Mouse (Mus musculus) C2C12 (cell line): Measurements from ENCODE around the gene Poglut1. TPM values are rescaled to one million over a fixed set of nuclear protein-coding genes. Genes with fewer than 3 reads are reported as not detected.

Experiments used
- H3K27me3 ChIP-seq: one replicate; pipeline ENCODE4 v1.6.1; 2011; ENCODE audit not compliant: control insufficient read depth, insufficient read depth, insufficient read length
- H3K36me3 ChIP-seq: one replicate; pipeline ENCODE4 v1.6.1; 2011; ENCODE audit not compliant: control insufficient read depth, insufficient read depth
- H3K4me3 ChIP-seq: one replicate; pipeline ENCODE4 v1.5.1; 2011; ENCODE audit warnings: mild to moderate bottlenecking, control low read depth; ENCODE audit not compliant: poor library complexity, insufficient read depth, severe bottlenecking
- H3K79me2 ChIP-seq: one replicate; pipeline ENCODE4 v1.6.1; 2011; ENCODE audit not compliant: control insufficient read depth, insufficient read depth
- H3K79me3 ChIP-seq: one replicate; pipeline ENCODE4 v1.6.1; 2011; ENCODE audit warnings: low read depth, control low read depth
- H3ac ChIP-seq: one replicate; pipeline ENCODE3; 2011; ENCODE audit warnings: low read depth; ENCODE audit not compliant: control insufficient read depth, insufficient read length
- CEBPB ChIP-seq: IDR thresholded peaks from one replicate; pipeline ENCODE4 v1.6.1; 2011; ENCODE audit warnings: low read depth, mild to moderate bottlenecking, control low read depth, moderate library complexity
- CTCF ChIP-seq: IDR thresholded peaks from one replicate; pipeline ENCODE4 v1.5.1; 2011; ENCODE audit not compliant: control insufficient read depth, insufficient read depth, insufficient read length
- FOSL1 ChIP-seq: IDR thresholded peaks from one replicate; pipeline ENCODE4 v1.8.0; 2011; ENCODE audit warnings: mild to moderate bottlenecking, low read length; ENCODE audit not compliant: poor library complexity, insufficient read depth, severe bottlenecking
- MAX ChIP-seq: IDR thresholded peaks from one replicate; pipeline ENCODE4 v1.6.1; 2011; ENCODE audit warnings: mild to moderate bottlenecking, control low read depth
- MYOD1 ChIP-seq: IDR thresholded peaks from one replicate; pipeline ENCODE4 v1.6.1; 2011; ENCODE audit warnings: low read depth; ENCODE audit not compliant: control insufficient read depth, insufficient read length
- MYOG ChIP-seq: IDR thresholded peaks from one replicate; pipeline ENCODE4 v1.6.1; 2011; ENCODE audit not compliant: control insufficient read depth, insufficient read length; ENCODE audit errors: extremely low read depth
- USF1 ChIP-seq: IDR thresholded peaks from one replicate; pipeline ENCODE4 v1.6.1; 2011; ENCODE audit warnings: low read depth, mild to moderate bottlenecking, control low read depth, moderate library complexity
- polyA plus RNA-seq: library from polyadenylated mRNA; unstranded; fragments of >200 nt; fragmentation: generic; extraction: Trizol; gene quantifications from one replicate; pipeline ENCODE4 v1.2.1, GENCODE M21; 2012; ENCODE audit warnings: missing spikeins

The Poglut1 gene
- polyA plus RNA-seq, 1 experiment, result 25.8 TPM

DNA sequence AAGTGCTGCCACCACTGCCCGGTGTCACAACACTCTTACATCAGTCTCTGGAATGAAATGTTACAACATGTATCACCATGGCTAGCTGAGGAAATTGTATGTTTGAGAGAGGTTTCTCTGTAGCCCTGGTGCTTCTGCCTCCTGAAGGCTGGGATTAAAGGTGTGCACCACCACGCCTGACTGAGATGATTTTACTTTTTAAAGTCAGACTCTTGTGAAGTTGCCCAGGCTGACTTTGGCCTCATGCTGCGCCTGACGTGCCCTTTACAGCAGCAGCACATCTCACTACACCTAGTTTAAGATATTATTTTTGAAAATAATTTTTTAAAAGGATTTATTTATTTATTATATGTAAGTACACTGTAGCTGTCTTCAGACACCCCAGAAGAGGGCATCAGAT lies 42.9 kb upstream of the Poglut1 start:
- Histone ChIP-seq H3K27me3 (no peaks in the 10 kb centered on the region), H3K79me2 (no peaks in the 10 kb centered on the region), H3K79me3 (no peaks in the 10 kb centered on the region), H3K4me3 (no peak overlapping the region), H3K36me3 (peaks cover 51% of the 10 kb centered on the region), H3ac (no peak overlapping the region)
- TF ChIP-seq FOSL1, result no peak
- TF ChIP-seq CEBPB, result no peak
- no peak for TF ChIP-seq USF1
- TF ChIP-seq MYOD1, result no peak
- no peak for TF ChIP-seq CTCF
- TF ChIP-seq MYOG, result no peak
- TF ChIP-seq MAX, result no peak

- H3K79me2 ChIP-seq, result no peaks in the 10 kb centered on the region
- no peak overlapping the region for H3ac ChIP-seq
- H3K4me3 ChIP-seq, result no peak overlapping the region
- no peaks in the 10 kb centered on the region for H3K27me3 ChIP-seq
- TF ChIP-seq CEBPB (no peak), MAX (no peak), MYOG (no peak), USF1 (no peak), FOSL1 (no peak), MYOD1 (no peak), CTCF (no peak)
- H3K79me3 ChIP-seq, result no peaks in the 10 kb centered on the region
- peaks cover 58% of the 10 kb centered on the region for H3K36me3 ChIP-seq
Measured at GRCm38 (mm10) chr16:38592026-38592678, 42.1 kb upstream of the Poglut1 start.

GRCm38 (mm10) chr16:38591506-38591905 lies 41.4 kb upstream of the Poglut1 start:
- Histone ChIP-seq H3ac (no peak overlapping the region), H3K36me3 (peaks cover 64% of the 10 kb centered on the region), H3K79me3 (no peaks in the 10 kb centered on the region), H3K27me3 (no peaks in the 10 kb centered on the region), H3K4me3 (no peak overlapping the region), H3K79me2 (no peaks in the 10 kb centered on the region)
- no peak for TF ChIP-seq FOSL1

GRCm38 (mm10) chr16:38587572-38587971 lies 37.5 kb upstream of the Poglut1 start:
- Histone ChIP-seq H3K79me3 (no peaks in the 10 kb centered on the region), H3ac (no peak overlapping the region), H3K4me3 (no peak overlapping the region), H3K27me3 (no peaks in the 10 kb centered on the region), H3K36me3 (peaks cover 95% of the 10 kb centered on the region), H3K79me2 (no peaks in the 10 kb centered on the region)
- TF ChIP-seq MAX (no peak), USF1 (no peak), MYOD1 (no peak), MYOG (no peak), CTCF (no peak), CEBPB (no peak), FOSL1 (no peak)

GRCm38 (mm10) chr16:38587163-38587562 lies 37.1 kb upstream of the Poglut1 start:
- H3ac ChIP-seq, result no peak overlapping the region
- peaks cover 95% of the 10 kb centered on the region for H3K36me3 ChIP-seq
- H3K79me3 ChIP-seq, result no peaks in the 10 kb centered on the region

GRCm38 (mm10) chr16:38585186-38585585 lies 35.1 kb upstream of the Poglut1 start:
- no peak for TF ChIP-seq CTCF
- TF ChIP-seq MYOG, result no peak
- no peak for TF ChIP-seq CEBPB
- TF ChIP-seq MAX, result no peak
- no peak for TF ChIP-seq FOSL1
- TF ChIP-seq USF1, result no peak
- no peak for TF ChIP-seq MYOD1
- peaks cover 84% of the 10 kb centered on the region for H3K36me3 ChIP-seq
- H3K4me3 ChIP-seq, result no peak overlapping the region
- H3K79me3 ChIP-seq, result no peaks in the 10 kb centered on the region
- H3K79me2 ChIP-seq, result no peaks in the 10 kb centered on the region
- no peak overlapping the region for H3ac ChIP-seq
- H3K27me3 ChIP-seq, result no peaks in the 10 kb centered on the region

More at GRCm38 (mm10) chr16:38587163-38587562, 37.1 kb upstream of the Poglut1 start:
- Histone ChIP-seq H3K4me3 (no peak overlapping the region), H3K79me2 (no peaks in the 10 kb centered on the region), H3K27me3 (no peaks in the 10 kb centered on the region)
- no peak for TF ChIP-seq CEBPB
- TF ChIP-seq CTCF, result no peak
- no peak for TF ChIP-seq MAX
- TF ChIP-seq USF1, result no peak
- TF ChIP-seq MYOD1, result no peak
- no peak for TF ChIP-seq MYOG
